Mouse (Mus musculus) spleen, postnatal 14 days (tissue): Measurements from ENCODE around the gene Chdh.

Experiments
- DNase-seq, 2 experiments: peaks; one replicate each; pipeline ENCODE4 v3.0.0; 2021 to 2022; ENCODE audit warnings: low spot score in 2 of 2

The Chdh gene

DNA sequence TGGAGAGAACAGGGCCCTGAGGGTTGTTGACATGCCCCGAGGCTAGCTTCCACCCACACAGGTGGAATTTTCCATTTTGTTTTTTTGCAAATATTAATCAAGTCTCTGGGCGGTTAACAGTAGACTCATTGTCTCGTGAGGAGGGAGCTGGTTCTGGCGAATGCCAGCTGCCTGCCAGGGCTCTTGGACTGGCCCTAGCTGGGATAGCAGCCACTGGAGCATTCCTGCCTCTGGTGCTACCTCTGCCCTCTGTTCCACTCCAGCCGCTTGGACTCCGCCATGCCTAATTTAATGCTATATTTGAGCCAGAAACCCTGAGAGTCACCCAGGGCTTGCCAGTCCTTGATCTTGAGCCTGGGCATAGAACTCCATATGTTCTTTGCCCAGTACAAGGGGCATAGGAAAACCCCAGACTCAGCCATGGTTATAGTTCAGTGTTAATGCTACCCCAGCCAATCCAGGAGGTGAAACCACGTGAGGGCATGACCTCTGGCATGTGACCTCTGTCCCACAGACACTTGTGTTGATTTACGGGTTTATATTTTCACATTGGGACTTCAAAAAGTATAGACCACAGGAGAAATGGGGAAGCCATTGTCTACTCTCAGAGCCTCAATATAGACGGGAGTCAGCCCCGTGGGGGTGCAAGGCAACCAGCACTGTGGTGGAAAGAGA lies 3.2 kb downstream of the Chdh start:
- DNase-seq = no peak

- no peak for DNase-seq
Observed at GRCm38 (mm10) chr14:30014487-30014886, 5.7 kb downstream of the Chdh start.

GRCm38 (mm10) chr14:30015008-30015407 lies 6.2 kb downstream of the Chdh start:
- DNase-seq = no peak

- DNase-seq = no peak
Observed at GRCm38 (mm10) chr14:30016666-30017065, 7.8 kb downstream of the Chdh start.

DNA sequence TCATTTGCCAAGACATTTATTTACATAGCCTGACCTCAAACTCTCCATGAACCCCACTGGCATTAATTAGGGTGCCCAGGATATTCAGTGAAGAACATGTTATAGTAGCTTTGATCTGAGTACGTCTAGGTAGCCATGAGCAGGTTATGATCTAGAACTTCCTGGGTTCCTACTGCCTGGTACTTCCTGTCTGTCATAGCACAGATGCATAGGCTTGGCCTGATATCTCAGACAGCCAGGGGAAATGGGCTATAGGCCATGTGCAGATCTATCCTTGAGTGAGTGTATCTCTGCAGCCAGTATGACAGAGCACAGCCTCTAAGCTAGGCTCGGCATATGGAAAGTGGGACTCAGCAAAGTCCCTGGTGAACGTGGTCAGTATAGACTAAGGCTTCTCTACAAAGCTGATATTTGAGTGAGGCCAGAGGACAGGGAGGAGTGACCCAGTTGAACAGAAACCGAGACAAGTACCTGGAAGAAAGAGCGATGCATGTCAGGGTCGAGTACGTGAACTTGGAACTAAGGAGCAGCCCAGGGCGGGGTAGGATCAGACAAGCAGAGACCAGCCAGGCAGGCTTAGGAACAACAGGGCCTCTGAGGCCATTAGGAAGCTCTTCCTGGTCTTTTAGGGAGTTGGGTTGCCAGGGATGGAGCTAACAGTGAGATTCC lies 9.1 kb downstream of the Chdh start:
- no peak for DNase-seq

DNA sequence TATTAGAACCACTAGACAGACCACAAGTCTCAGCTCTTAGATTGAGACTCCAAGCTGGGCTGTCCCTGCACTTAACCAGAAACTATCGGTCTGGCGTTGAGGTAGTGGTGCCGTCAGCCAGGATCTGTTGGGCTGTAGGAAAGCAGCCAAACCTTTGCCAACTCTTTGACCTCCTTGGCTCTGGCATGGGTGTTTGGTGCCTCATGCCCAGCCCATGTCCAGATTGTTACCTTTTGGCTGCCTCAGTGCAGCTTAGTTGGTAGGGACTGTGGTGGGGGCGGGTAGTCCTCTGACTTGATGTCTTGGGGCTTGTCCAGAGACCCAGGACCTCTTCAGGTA lies 9.6 kb downstream of the Chdh start:
- DNase-seq = no peak

DNA sequence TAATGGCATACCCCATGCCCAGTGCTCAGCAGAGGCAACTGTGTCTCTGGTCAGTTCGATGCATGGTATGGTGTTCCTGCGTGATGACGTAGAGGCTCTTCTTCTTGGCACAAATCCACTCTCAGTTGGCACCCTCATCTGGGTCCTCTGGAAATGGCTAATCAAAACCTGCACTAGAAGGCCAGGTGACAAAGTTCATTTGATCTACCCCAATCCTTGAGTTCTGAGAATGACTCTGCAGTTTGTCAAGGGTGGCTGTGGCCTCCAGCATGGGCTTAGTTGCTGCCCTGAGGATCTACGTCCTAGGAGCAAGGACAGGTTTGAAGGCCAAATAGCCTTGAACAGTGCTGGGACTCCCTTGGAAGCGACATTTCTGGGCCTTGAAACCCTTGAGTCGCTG lies 10.0 kb downstream of the Chdh start:
- DNase-seq = no peak

DNA sequence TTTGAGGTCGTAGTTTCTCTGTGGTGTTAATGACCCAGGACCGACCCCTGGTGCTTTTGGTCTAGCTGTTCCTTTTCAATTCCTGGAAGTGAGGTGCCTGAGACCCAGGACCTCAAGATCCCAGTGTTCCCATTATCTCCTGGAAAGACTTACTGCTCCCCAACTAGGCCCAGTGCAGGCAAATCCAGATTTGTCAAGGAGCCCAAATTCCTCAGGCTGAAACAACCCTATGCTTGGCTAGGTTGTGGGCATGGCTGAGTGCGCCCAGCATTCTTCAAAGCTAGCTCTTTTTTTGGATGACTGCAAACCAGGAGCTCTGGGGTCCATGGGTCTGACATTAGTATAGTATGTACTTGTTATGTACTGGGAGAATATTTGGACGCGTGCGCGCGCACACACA lies 10.6 kb downstream of the Chdh start:
- DNase-seq = no peak

GRCm38 (mm10) chr14:30019792-30020575 lies 11.2 kb downstream of the Chdh start:
- DNase-seq = no peak

DNA sequence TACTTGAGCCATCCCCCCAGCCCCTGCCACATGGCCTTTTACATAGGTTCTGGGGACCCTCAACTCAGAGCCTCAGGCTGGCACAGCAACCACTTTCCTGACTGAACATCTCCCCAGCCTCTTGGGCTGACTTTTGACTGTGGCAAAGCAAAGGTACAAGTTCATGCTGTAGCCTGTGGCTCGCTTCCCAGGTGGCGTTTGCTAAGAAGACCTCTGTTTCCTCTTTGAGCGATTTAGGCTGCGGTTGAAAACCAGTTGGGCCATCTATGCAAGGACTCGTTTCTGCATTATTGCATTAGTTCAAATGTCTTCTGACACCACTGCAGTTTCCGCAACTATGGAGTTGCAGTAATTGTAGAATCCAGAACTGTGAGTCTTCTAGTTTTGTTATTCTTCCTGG lies 13.6 kb downstream of the Chdh start:
- no peak for DNase-seq

- no peak for DNase-seq
Observed at GRCm38 (mm10) chr14:30024387-30024786, 15.6 kb downstream of the Chdh start.

GRCm38 (mm10) chr14:30027378-30027777 lies 18.6 kb downstream of the Chdh start:
- peak in 1 of 2 experiments; percentile 43 for DNase-seq

DNA sequence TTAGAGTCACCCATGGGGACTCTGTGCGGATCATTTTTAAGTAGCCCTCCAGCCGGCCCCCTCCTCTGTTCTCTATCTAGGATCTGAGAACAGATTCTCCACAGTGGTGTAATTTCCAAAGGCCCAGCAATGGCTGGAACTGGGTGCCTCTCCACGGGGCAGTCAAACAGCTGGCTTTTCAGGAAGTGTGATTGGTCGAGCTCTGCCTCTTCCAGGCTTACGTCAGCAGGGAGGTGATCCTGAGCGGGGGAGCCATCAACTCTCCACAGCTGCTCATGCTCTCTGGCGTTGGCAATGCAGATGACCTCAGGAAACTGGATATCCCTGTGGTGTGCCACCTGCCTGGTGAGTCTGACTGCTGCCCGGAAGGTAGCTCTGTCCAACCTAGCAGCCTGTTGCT lies 24.6 kb downstream of the Chdh start:
- no peak for DNase-seq

DNA sequence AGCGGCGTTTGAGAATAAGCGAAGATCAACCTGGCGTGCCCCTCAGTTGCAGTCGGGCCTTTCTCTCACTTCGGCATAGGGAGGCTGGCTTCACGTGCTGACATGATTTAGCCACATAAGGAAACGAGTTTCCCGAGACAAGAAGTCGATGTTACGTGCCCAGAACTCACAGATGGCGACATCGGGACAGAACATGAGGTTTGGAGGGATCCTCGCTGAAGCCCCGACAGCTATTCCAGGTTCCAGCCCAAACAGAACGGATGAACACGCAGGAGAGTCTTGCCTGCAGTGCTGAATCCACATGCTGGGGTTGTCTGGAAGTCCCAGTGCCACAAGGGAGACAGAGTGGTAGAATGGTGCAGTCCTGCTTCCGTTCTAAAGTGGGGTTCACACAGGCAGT lies 29.6 kb downstream of the Chdh start:
- DNase-seq = no peak

- DNase-seq = no peak
Observed at GRCm38 (mm10) chr14:30039413-30039812, 30.6 kb downstream of the Chdh start.

DNA sequence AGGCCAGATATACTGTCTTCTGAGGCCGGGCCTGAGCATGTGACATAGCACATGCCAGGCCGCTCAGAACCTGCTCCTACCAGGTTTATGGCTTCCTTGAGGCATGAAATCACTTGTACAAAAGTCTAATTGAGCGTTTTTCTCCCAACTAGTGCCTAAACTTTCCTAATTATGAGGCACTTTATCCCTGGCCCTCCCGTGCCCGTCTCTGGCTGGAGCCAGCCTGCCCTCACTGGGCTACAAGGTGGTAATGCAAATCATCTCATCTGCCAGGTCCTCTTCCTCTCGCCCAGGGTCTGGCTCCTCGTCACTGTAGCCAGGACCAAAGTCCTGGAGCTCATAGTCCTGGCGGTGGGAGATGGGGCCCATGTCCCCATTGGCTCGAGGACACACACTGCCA lies 33.0 kb downstream of the Chdh start:
- DNase-seq = no peak

GRCm38 (mm10) chr14:30043356-30043940 lies 34.6 kb downstream of the Chdh start:
- no peak for DNase-seq

DNA sequence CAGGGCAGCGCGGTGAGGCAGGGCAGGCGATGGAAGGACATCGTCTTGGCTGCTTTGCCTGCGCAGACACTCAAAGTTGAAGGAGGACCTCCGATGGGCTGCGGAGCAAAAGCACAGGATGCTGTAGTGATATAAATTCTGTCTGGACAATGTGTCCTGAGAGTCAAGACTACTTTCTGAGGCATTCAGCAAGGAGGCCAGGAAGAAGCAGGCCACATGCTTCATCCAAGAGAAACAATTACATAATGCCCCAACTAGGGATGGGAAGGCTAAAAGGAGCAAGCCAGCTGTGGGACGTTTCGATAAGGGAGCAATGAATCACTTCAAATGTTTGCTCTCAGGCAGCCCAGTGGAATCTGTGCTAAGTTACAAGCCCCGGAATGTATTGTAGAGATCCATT lies 36.4 kb downstream of the Chdh start:
- DNase-seq = no peak

DNA sequence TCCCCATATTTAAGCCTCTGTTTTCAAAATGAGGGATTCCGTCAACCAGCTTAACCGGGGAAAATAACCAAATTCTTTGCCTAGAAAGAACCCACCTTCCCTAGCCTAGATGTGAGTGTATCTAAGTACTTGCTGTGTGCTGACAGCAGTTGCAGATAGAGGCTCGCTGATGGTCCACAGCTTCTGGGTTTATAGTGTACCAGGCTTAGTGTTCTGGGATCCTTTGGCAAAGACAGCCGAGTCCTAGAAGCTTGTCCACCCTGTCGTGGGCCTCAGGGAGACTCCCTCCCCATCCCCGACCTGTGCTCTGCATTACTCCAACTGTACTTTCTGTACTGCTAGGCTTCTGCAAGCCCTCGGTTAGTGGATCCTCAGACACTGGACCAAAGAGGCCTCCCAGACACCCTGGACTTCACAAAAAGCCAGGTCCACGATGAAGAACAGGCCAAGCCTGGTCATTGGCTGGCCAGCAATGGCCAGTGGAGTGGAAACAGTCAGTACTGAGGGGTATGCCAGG lies 36.9 kb downstream of the Chdh start:
- no peak for DNase-seq

DNA sequence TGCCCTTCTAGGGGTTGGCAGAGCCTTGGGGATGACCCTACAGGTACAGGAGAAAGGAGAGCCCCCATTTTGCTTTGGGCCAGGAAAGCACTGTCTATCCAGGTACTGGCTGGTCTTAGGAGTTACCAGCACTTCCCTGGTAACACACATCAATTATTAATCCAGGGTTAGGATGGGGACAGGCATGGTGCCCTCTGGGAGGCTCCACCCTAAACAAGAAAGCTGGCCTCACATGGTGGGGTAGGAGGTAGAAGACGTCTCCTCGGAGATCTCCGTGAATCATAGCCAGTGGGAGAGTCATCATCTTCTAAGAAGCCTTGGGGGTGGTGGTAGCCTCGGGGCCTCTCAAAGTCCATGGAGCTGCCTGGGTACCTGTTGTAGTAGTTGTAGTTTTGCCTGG lies 38.2 kb downstream of the Chdh start:
- DNase-seq = no peak

DNA sequence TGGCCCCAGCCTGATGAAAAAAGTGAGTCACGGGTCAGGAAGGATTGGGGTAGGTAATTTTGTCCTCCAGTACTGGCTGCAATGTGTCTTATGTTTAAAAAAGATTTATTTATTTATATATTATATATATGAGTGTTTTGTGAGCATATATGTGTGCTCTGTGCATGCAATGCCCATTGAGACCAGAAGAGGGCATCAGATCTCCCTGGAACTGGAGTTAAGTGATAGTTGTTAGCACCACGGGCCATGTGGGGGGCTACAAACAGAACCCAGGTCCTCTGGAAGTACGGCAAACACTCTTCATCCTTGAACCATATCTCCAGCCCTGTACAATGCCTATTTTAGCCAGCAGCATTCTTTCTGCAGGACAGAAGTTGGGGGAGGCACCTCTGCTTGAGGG lies 39.2 kb downstream of the Chdh start:
- DNase-seq = no peak

DNA sequence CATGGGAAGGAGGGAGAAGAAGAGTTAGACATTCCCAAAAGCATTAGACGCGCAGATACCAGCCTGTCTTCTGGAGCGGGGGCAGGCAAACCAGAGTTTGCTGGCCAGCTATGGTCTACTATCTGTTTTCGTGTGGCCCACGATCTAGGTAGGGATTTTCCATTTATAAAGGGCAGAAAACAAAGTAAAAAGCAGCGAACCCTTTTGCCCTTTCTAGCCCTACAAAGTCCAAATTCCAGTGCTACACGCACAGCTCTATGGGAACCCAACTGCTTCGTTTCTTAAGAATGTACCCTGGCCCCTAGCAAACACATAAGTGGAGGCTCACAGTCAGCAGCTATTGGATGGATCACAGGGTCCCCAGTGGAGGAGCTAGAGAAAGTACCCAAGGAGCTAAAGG lies 41.5 kb downstream of the Chdh start:
- no peak for DNase-seq

DNA sequence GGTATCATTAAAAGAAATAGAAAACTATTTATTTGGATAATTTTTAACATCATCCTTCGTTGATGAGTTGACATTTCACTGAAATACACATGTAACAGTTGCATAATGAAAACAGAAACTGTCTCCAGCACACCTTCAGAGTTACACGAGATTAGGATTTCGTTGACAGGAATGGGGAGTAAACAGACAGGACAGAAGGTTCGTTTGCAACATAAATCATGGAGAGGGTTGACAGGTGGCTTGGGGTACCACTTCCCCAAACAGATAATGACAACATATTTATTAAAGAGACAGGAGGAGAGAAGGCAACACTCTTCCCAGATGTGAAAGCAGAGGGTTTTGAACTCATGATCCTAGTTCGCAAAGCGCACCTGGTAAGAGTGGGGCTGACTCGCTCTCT lies 46.1 kb downstream of the Chdh start:
- DNase-seq = no peak
